In the genomic region with DNA sequence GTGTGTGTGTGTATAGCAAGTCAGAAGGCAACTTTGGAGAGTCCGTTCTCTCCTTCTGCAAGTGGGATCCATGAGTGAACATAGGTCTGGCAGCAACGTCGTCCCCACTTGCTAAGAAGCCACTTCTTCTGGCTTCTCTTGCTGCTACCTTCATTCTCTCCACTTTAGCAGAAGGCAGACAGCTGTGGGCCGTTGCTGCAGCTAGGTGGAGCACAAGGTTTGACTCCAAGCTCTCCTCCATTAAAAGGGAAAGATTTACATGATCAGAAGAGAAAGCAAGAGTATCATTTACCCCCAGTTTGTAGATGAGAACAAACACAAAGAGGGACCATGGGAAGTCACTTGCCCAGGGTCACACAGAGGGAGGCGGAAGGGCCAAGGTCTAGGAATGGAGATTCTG, we compare ENCODE assay signal across 21 mouse cellular contexts. TPM values are rescaled to one million over a fixed set of nuclear protein-coding genes. Genes with fewer than 3 reads are reported as not detected.
DNase-seq lines count a peak whose midpoint lies in the region; ATAC-seq and TF ChIP-seq lines count a peak whose summit lies in the region.
"Had no signal": no experiment of that assay in that cellular context is flagged by ENCODE, and none has a peak within 500 bp of the region (broad histone marks: within the 10 kb centered on the region; RNA-seq: fewer than 3 reads in every experiment).

No protein-coding gene starts in this region.

- no peak overlapping the region for H3K9ac ChIP-seq in hindbrain, postnatal 0 days (replicated peaks; ENCODE audit: low read length)
- H3K9ac ChIP-seq in hindbrain, embryonic 12.5 days = no peak overlapping the region
- no peak overlapping the region for H3K9ac ChIP-seq in liver, adult 2 months (ENCODE audit: low read depth, low read length)
- H3K9ac ChIP-seq in liver, embryonic 11.5 days (ENCODE audit: low read depth, low read length) = no peak overlapping the region
- no peak overlapping the region for H3K9ac ChIP-seq in ES-Bruce4 (ENCODE audit: low read depth, poor library complexity, severe bottlenecking)
- H3K9ac ChIP-seq: embryonic facial prominence, embryonic 13.5 days; forebrain, embryonic 13.5 days; hindbrain, embryonic 13.5 days had no signal

- no peaks in the 10 kb centered on the region; the same call in 1 of the 2 replicates for H3K36me3 ChIP-seq in hindbrain, postnatal 0 days (ENCODE audit: insufficient read depth, low read length)
- no peaks in the 10 kb centered on the region for H3K36me3 ChIP-seq in hindbrain, embryonic 12.5 days
- no peaks in the 10 kb centered on the region for H3K36me3 ChIP-seq in liver, adult 2 months (ENCODE audit: control insufficient read depth, insufficient read depth, low read length)
- H3K36me3 ChIP-seq in liver, embryonic 11.5 days (ENCODE audit: control insufficient read depth, insufficient read depth, low read length) = no peaks in the 10 kb centered on the region
- H3K36me3 ChIP-seq in ES-Bruce4 (ENCODE audit: control insufficient read depth, insufficient read depth, low read length, poor library complexity, severe bottlenecking) = no peaks in the 10 kb centered on the region
- H3K36me3 ChIP-seq in thymus, adult 2 months (ENCODE audit: control insufficient read depth, insufficient read depth, low read length) = no peaks in the 10 kb centered on the region
- H3K36me3 ChIP-seq: embryonic facial prominence, embryonic 13.5 days; heart, embryonic 10.5 days; hindbrain, embryonic 13.5 days had no signal

- H3K79me2 ChIP-seq in liver, adult 2 months (ENCODE audit: control insufficient read depth, insufficient read depth, low read length) = no peaks in the 10 kb centered on the region

- H3K9me3 ChIP-seq in hindbrain, postnatal 0 days (ENCODE audit: low read length) = no peaks in the 10 kb centered on the region
- H3K9me3 ChIP-seq in hindbrain, embryonic 12.5 days (replicated peaks) = no peaks in the 10 kb centered on the region
- no peaks in the 10 kb centered on the region for H3K9me3 ChIP-seq in liver, embryonic 11.5 days (ENCODE audit: control insufficient read depth, low read length)
- H3K9me3 ChIP-seq in ES-Bruce4 (replicated peaks; ENCODE audit: control insufficient read depth, insufficient read depth, low read length, poor library complexity, severe bottlenecking) = no peaks in the 10 kb centered on the region
- H3K9me3 ChIP-seq: embryonic facial prominence, embryonic 13.5 days; forebrain, embryonic 13.5 days; heart, embryonic 10.5 days; hindbrain, embryonic 13.5 days had no signal

- ATAC-seq in hindbrain, postnatal 0 days = no peak
- no peak for ATAC-seq in hindbrain, embryonic 12.5 days (ENCODE audit: low FRiP score)
- no peak for ATAC-seq in liver, embryonic 11.5 days (replicated peaks; ENCODE audit: low FRiP score)
- ATAC-seq: forebrain, embryonic 13.5 days had no signal

- no peak for TF ChIP-seq EP300 in ES-Bruce4 (IDR thresholded peaks at IDR 0.05; ENCODE audit: insufficient read depth, low read depth, low read length)

- no peak overlapping the region for H3K27ac ChIP-seq in hindbrain, postnatal 0 days
- no peak overlapping the region for H3K27ac ChIP-seq in hindbrain, embryonic 12.5 days
- H3K27ac ChIP-seq in liver, adult 2 months (replicated peaks; ENCODE audit: insufficient read depth, low read depth, low read length) = no peak overlapping the region
- H3K27ac ChIP-seq in liver, embryonic 11.5 days (ENCODE audit: low read depth, low read length) = no peak overlapping the region
- H3K27ac ChIP-seq in ES-Bruce4 (ENCODE audit: insufficient read depth, low read length) = no peak overlapping the region
- no peak overlapping the region for H3K27ac ChIP-seq in embryonic fibroblast, embryonic 13.5 days (ENCODE audit: insufficient read depth, low read length)
- H3K27ac ChIP-seq in thymus, adult 2 months (ENCODE audit: control insufficient read depth, insufficient read depth, low read length) = no peak overlapping the region
- H3K27ac ChIP-seq: embryonic facial prominence, embryonic 13.5 days; forebrain, embryonic 13.5 days; heart, embryonic 10.5 days; hindbrain, embryonic 13.5 days had no signal

- H3K4me1 ChIP-seq in hindbrain, postnatal 0 days (ENCODE audit: insufficient read depth, low read length) = 0 out of 2 replicates have a peak, but pooled peaks cover 2% of the 10 kb centered on the region
- peaks cover 3% of the 10 kb centered on the region; the same call in 1 of the 2 replicates for H3K4me1 ChIP-seq in hindbrain, embryonic 12.5 days
- H3K4me1 ChIP-seq in liver, adult 2 months (ENCODE audit: control insufficient read depth, insufficient read depth, low read length) = no peaks in the 10 kb centered on the region
- H3K4me1 ChIP-seq in liver, embryonic 11.5 days (replicated peaks; ENCODE audit: control insufficient read depth, insufficient read depth, low read length) = no peaks in the 10 kb centered on the region
- no peaks in the 10 kb centered on the region for H3K4me1 ChIP-seq in ES-Bruce4 (ENCODE audit: control insufficient read depth, insufficient read depth, low read length)
- H3K4me1 ChIP-seq in embryonic fibroblast, embryonic 13.5 days (ENCODE audit: control insufficient read depth, insufficient read depth, low read length) = no peaks in the 10 kb centered on the region
- H3K4me1 ChIP-seq in thymus, adult 2 months (replicated peaks; ENCODE audit: control insufficient read depth, insufficient read depth, low read length) = peaks cover 6% of the 10 kb centered on the region

- no peak for TF ChIP-seq POLR2A in liver, adult 2 months (IDR thresholded peaks at IDR 0.05; ENCODE audit: extremely low read depth, insufficient read depth, low read length)
- no peak for TF ChIP-seq POLR2A in ES-Bruce4 (IDR thresholded peaks at IDR 0.05; ENCODE audit: insufficient read depth, low read length)
- no peak for TF ChIP-seq POLR2A in embryonic fibroblast, embryonic 13.5 days (IDR thresholded peaks at IDR 0.05; ENCODE audit: low read depth, low read length)
- TF ChIP-seq POLR2A in thymus, adult 2 months (IDR thresholded peaks at IDR 0.05; ENCODE audit: control insufficient read depth, extremely low read depth, insufficient read depth, low read length, poor library complexity) = no peak

- WGBS in hindbrain, postnatal 0 days = 85% methylated on average over 5 of the region's 5 CpGs
- 83% methylated on average over 3 of the region's 5 CpGs for WGBS in hindbrain, embryonic 12.5 days
- 72% methylated on average over 5 of the region's 5 CpGs for WGBS in liver, adult 2 months
- 71% methylated on average over 5 of the region's 5 CpGs for WGBS in liver, embryonic 11.5 days
- 56% methylated on average over 5 of the region's 5 CpGs for WGBS in thymus, adult 2 months

- no peak for DNase-seq in hindbrain, postnatal 0 days (ENCODE audit: low spot score)
- peak; percentile 24 for DNase-seq in liver, adult 2 months (ENCODE audit: extremely low read depth, low read depth, low spot score)
- no peak for DNase-seq in liver, embryonic 11.5 days (ENCODE audit: low spot score)
- no peak for DNase-seq in thymus, adult 2 months
- DNase-seq: adrenal gland, adult 2 months; adrenal gland, postnatal 25 days; cerebellum, adult 18-20 months; cerebellum, postnatal 14 days; gastrocnemius, postnatal 10 days; heart, adult 18-20 months; heart, postnatal 10 days; heart, postnatal 4 days had no signal

- H3K27me3 ChIP-seq in hindbrain, postnatal 0 days (ENCODE audit: insufficient read depth, low read length) = no peaks in the 10 kb centered on the region
- H3K27me3 ChIP-seq in hindbrain, embryonic 12.5 days = peaks cover 3% of the 10 kb centered on the region; the same call in 1 of the 2 replicates
- H3K27me3 ChIP-seq in liver, adult 2 months (ENCODE audit: control insufficient read depth, insufficient read depth, low read length) = no peaks in the 10 kb centered on the region
- H3K27me3 ChIP-seq in liver, embryonic 11.5 days (replicated peaks; ENCODE audit: control insufficient read depth, insufficient read depth, low read length) = no peaks in the 10 kb centered on the region; the same call in 1 of the 2 replicates
- no peaks in the 10 kb centered on the region for H3K27me3 ChIP-seq in ES-Bruce4 (ENCODE audit: control insufficient read depth, insufficient read depth, low read length, poor library complexity, severe bottlenecking)
- no peaks in the 10 kb centered on the region for H3K27me3 ChIP-seq in thymus, adult 2 months (ENCODE audit: control insufficient read depth, insufficient read depth, low read length)
- H3K27me3 ChIP-seq: forebrain, embryonic 13.5 days had no signal

- TF ChIP-seq CTCF in hindbrain, postnatal 0 days (IDR thresholded peaks at IDR 0.05; ENCODE audit: low read depth) = peak; percentile 41
- peak; percentile 42 for TF ChIP-seq CTCF in liver, adult 2 months (IDR thresholded peaks at IDR 0.05; ENCODE audit: low read depth, low read length)
- TF ChIP-seq CTCF in ES-Bruce4 (IDR thresholded peaks at IDR 0.05; ENCODE audit: low read depth, low read length) = peak; percentile 33
- peak; percentile 3; the same call in 1 of the 2 replicates for TF ChIP-seq CTCF in embryonic fibroblast, embryonic 13.5 days (IDR thresholded peaks at IDR 0.05; ENCODE audit: borderline replicate concordance, insufficient read depth, low read length)
- no peak for TF ChIP-seq CTCF in thymus, adult 2 months (IDR thresholded peaks at IDR 0.05; ENCODE audit: borderline replicate concordance, control insufficient read depth, extremely low read depth, insufficient read depth, low read length, poor library complexity)

- no peak overlapping the region for H3K4me2 ChIP-seq in hindbrain, postnatal 0 days (ENCODE audit: low read depth, low read length)
- H3K4me2 ChIP-seq in hindbrain, embryonic 12.5 days (replicated peaks) = no peak overlapping the region
- no peak overlapping the region for H3K4me2 ChIP-seq in liver, embryonic 11.5 days
- H3K4me2 ChIP-seq: embryonic facial prominence, embryonic 13.5 days; forebrain, embryonic 13.5 days; hindbrain, embryonic 13.5 days had no signal

- no peak overlapping the region for H3K4me3 ChIP-seq in hindbrain, postnatal 0 days (ENCODE audit: low read length)
- no peak overlapping the region for H3K4me3 ChIP-seq in hindbrain, embryonic 12.5 days
- H3K4me3 ChIP-seq in liver, adult 2 months (ENCODE audit: insufficient read depth, low read depth, low read length) = no peak overlapping the region
- H3K4me3 ChIP-seq in liver, embryonic 11.5 days (ENCODE audit: low read depth, low read length) = no peak overlapping the region
- no peak overlapping the region for H3K4me3 ChIP-seq in ES-Bruce4 (ENCODE audit: low read depth, low read length)
- no peak overlapping the region for H3K4me3 ChIP-seq in embryonic fibroblast, embryonic 13.5 days (ENCODE audit: insufficient read depth, low read length)
- H3K4me3 ChIP-seq in thymus, adult 2 months (ENCODE audit: control insufficient read depth, insufficient read depth, low read length) = no peak overlapping the region
- H3K4me3 ChIP-seq: embryonic facial prominence, embryonic 13.5 days; forebrain, embryonic 13.5 days; heart, embryonic 10.5 days; hindbrain, embryonic 13.5 days had no signal

RNA-seq across cellular contexts. Expression of gene Frrs1l, which starts 44.0 kb away (rescaled TPM):
- total RNA-seq in hindbrain, postnatal 0 days (2014; rRNA removed) = 38.1 and 38.3 TPM in 2 replicates
- 21.8 and 22.5 TPM in 2 replicates for polyA plus RNA-seq in hindbrain, postnatal 0 days (2015; fragmentation: Nextera tagmentation; extraction: Ambion mirVana)
- 9.0 and 9.2 TPM in 2 replicates for polyA plus RNA-seq in hindbrain, embryonic 12.5 days (2016; fragmentation: Nextera tagmentation; extraction: Ambion mirVana)
- total RNA-seq in liver, adult 2 months (2014; rRNA removed) = under 0.01 TPM in 1 of 2 replicates, not detected in the other
- polyA plus RNA-seq in liver, adult 2 months (2012; rRNA removed) = not detected in 2 replicates
- 0.09 and 0.33 TPM in 2 replicates for polyA plus RNA-seq in liver, embryonic 11.5 days (2014; fragmentation: Nextera tagmentation; extraction: Ambion mirVana)
- polyA plus RNA-seq in ES-Bruce4 (2011; ENCODE audit: insufficient read depth, insufficient read length, low read depth, missing spikeins) = 1.0 and 1.4 TPM in 2 replicates
- polyA plus RNA-seq in embryonic fibroblast, embryonic 13.5 days (2011; ENCODE audit: insufficient read length, low read depth, missing spikeins) = 0.16 and 0.23 TPM in 2 replicates
- 0.03 TPM in 1 of 2 replicates, not detected in the other for polyA plus RNA-seq in thymus, adult 2 months (2012; rRNA removed)
- total RNA-seq: CH12.LX; common myeloid progenitor, adult 5-6 weeks had no signal
